Mouse (Mus musculus) MEL (cell line): ENCODE measurements around the gene Sox14.

Experiments
- BHLHE40 ChIP-seq: IDR thresholded peaks from 2 replicates; pipeline ENCODE4 v1.6.1; 2012; ENCODE audit warnings: low read depth, mild to moderate bottlenecking, inconsistent platforms, low read length, improper control_type of control experiment, borderline replicate concordance
- CTCF ChIP-seq, 3 experiments: IDR thresholded peaks in 2 of 3; conservative IDR thresholded peaks in 1 of 3; 2 replicates each; pipeline ENCODE4 v1.5.1; 2011 to 2012; ENCODE audit warnings: low read length in 3 of 3, low read depth in 2 of 3, mild to moderate bottlenecking in 2 of 3, improper control_type of control experiment in 1 of 3, inconsistent platforms in 1 of 3, mixed read lengths in 1 of 3, moderate library complexity in 1 of 3; ENCODE audit not compliant: control insufficient read depth in 1 of 3, insufficient read depth in 1 of 3, poor library complexity in 1 of 3, severe bottlenecking in 1 of 3
- KAT2A ChIP-seq: conservative IDR thresholded peaks from 2 replicates; pipeline ENCODE4 v1.6.1; 2012; ENCODE audit warnings: low read depth, low read length, improper control_type of control experiment, inconsistent platforms
- NRF1 ChIP-seq: IDR thresholded peaks from 2 replicates; pipeline ENCODE4 v1.6.1; 2014; ENCODE audit warnings: low read depth, mild to moderate bottlenecking, inconsistent platforms, low read length, improper control_type of control experiment, moderate library complexity; ENCODE audit not compliant: poor library complexity, insufficient read depth, severe bottlenecking
- ZNF384 ChIP-seq: IDR thresholded peaks from 2 replicates; pipeline ENCODE4 v1.6.1; 2012; ENCODE audit warnings: low read depth, mild to moderate bottlenecking, inconsistent platforms, low read length, improper control_type of control experiment

DNA sequence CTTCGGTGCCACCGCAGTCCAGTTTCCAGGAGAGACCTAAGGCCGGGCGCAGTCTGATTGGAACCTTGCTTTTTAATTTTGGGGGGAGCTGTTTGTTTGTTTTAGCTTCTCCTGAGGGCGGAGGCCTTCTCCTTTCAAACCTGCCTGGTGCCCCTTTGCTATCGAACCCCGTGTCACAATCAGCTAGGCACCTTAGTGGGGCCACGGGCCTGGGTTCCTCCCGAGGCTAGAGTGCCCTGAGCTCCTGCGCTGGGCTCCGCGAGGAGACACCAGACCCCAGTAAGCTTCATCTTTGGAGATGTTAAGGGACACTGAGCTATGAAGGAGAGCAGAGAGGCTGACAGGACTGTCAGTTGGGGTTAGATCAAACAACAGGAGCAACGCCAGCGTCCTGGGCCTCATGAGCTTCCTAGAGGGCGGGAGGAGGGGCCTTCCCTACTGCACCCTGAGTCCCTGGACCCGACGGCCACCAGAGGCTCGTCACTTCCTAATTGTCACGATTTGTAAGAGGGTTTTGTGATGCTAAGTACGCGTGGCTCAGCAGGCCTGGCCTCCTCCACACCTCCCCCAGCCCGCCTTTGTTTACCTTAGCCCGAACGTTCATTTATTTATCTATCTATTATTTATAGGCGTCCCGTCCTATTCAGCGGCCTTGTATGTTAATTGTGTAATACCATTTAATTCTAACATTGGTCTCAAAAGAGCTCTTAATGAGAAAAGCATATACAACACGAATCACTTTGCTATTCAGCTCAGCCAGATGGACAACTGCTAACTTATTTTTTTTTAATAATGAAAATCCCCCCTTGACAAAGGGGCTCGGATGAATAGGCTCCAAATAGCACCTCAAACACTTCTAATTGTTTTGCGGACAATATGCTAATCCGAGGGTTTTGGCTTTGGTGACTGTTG, 3.5 kb downstream of the Sox14 start:
- TF ChIP-seq CTCF (IDR thresholded peaks at IDR 0.05 in 2 of 3, conservative IDR thresholded peaks at IDR 0.05 in 1 of 3; ENCODE audit: control insufficient read depth in 1 of 3, insufficient read depth in 1 of 3, low read depth in 2 of 3, low read length in 3 of 3, poor library complexity in 1 of 3, severe bottlenecking in 1 of 3) = no peak
- no peak for TF ChIP-seq ZNF384
- TF ChIP-seq NRF1 = no peak
- no peak for TF ChIP-seq KAT2A
- no peak for TF ChIP-seq BHLHE40
